Mouse (Mus musculus) kidney, postnatal 36 days (tissue): ENCODE results near the gene Ccl20.

ENCODE experiments used
- DNase-seq, 2 experiments: peaks; one replicate each; pipeline ENCODE4 v3.0.0; 2021 to 2022; ENCODE audit warnings: mixed read lengths in 2 of 2

Ccl20 gene

DNA sequence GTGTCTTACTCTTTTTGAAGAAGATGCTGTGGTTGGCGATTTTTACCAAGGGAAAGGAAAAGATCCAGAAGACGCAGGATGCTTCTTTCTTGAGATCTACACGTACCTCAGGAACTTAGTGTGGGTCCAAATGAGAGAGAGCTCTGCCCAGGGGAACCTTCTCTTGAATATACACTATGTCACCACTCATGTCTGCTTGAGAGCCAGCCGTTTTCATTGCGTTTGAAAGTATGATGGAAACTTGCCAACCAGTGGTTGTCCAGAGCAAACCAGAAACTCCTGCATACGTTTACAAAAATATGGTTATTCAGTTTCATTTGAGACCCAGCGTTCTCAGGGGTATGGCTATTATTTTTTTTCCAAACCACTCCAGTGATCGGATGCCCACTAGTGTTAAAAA lies 24.9 kb downstream of the Ccl20 start:
- DNase-seq = no peak

DNA sequence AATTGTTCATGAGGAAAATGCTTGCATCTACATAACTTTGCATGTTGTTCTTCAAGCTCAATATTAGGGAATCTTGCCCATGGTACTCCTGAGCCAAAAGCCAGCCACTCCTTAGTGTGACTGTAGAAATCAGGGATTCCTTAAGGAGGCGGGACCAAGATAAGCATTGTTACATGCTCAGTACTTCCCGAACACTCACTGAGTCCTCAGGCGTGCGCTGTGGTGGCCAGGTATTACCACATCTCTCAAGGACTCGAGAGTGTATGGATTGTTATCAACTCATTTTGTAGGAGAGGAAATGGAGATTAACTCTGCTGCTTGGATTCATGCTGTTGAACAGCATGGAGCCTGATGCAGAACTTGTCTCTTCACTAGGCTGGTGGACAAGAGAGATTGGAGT lies 25.5 kb downstream of the Ccl20 start:
- no peak for DNase-seq

DNA sequence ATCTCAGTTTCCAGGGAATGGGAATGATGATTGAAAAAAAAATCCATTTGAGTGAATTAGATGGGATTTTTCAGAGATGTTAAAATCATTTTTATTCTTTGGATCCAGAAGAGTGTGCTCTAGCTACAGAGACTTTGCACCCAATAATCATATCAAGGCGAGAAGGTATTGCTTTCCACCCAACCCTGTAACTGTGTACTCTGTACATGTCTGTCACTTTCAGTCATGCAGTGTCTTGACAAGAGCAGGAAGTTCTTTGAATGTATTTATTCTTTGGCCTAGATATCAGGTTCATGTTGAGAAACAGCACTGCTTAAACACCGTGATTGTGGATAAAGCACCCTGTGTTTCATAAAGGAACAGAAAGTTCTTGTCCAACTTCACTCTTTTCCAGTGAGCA lies 30.0 kb downstream of the Ccl20 start:
- no peak for DNase-seq

DNA sequence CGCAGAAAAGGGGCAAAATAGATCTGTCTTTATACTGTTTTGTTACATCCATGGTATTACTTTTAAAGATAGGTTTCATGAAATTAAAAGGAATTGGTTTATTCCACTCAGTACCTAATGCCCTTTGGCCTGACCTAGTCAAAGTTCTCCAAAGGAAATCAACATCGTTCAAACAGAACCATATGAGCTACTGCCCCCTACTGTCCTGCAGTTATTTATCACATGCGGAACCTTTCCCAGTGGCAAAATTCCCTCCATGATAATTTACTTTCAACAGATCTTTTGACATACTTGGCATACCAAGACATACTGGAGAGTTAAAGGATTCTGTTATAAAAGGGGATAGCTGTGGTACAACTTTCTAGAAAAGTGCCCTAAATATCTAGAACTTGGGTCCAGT lies 33.7 kb downstream of the Ccl20 start:
- DNase-seq = peak in 1 of 2 experiments; percentile 16

DNA sequence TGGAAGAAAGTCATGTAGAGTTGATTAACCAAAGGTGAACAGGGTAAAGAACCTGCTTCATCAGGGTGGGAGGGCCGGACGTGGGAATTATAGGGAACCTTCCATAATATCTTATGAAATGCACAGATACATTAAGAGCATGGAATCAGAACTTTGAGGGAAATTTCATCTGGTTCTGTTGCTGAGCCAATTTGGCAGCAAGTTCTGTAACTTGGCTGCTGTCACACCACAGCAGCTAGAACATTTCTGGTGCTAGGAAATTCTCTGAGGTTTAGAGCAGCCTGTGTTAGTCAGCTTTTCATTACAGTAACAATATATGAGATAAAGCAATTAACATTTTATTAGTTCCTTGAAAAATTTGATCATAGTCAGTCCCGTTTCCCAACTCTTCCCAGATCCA lies 36.4 kb downstream of the Ccl20 start:
- no peak for DNase-seq

DNA sequence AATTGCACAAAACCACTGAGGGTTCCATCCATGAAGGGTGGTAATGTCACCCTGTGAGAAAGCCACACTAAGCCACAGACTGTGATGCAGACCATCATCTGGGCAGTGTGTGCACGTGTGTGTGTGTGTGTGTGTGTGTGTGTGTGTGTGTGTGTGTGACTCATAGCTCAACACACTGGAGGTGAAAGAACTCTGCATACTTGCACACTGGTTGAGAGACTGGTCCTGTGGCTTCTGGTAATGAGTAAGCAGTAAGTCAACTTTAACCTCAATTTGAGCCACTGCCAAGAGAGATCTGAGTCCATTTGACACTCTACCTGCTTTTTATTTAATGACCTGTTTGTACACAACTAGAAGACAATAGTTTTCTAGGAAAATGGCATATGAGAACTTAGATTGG lies 40.3 kb downstream of the Ccl20 start:
- DNase-seq = peak; percentile 35 to 78

DNA sequence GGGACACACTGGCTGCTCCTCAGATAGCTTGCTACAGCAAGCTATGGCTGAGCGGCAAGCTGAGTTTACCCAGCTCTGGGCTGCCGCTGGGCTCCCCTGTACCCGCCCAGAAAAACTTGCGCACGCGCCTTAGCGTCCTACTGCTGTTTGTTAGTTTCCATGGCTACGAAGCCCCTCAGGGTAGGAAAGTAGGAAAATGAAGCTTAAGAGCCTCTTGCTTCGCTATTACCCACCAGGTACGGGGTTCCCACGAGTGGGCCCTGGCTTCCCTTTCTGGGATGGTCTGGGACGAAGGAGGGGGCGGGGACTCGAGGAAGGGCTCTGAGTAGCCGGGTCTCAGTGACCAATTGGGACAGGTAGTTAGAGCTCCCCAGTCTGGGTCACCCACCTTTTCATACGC lies 43.0 kb downstream of the Ccl20 start, which contains the start of gene Daw1:
Daw1 (plus strand) TSS at position 150 of the 400 bp plus-strand sequence.
- peak; percentile 65 to 83 for DNase-seq

DNA sequence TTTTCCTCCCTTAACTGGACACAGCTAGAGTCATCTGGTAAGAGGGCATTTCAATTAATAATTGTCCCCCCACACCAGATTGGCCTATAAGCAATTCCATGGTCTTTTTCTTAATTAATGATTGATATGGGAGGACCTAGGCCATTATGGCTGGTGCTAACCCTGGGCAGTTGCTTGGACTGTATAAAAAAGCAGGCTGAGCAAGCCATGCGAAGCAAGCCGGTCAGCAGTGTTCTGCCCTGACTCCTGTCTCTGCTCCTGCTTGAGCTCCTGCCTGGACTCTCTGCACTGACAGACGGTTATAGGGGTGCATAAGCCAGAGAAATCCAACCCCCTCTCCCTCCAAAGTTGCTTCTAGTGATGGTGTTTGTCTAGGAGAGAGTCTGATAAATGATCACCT lies 45.1 kb downstream of the Ccl20 start:
- peak; percentile 38 to 56 for DNase-seq

DNA sequence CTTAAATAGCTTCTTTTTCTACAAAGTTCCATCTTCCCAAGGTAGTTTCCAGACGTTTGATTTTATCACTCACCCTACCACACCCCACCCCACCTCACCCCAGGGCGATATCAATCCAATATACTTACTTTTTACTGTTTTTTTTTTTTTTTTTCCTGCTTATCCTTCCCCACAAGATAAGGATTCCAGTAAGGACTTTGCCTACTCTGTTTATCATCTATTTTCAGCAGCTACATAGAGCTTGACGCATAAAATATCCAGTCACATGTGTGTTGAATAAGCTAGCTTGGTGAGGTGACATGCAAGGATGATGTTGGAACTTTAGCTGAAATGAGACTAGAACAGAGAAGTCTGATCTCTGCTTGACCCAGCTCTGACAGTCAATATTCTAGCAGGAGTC lies 47.5 kb downstream of the Ccl20 start:
- DNase-seq = no peak
